Mouse (Mus musculus) kidney, postnatal 10 days (tissue): ENCODE results near the gene Agbl5.

Source experiments
- DNase-seq: peaks from one replicate; pipeline ENCODE4 v3.0.0; 2021; ENCODE audit warnings: mixed read lengths

Gene Agbl5

GRCm38 (mm10) chr5:30887858-30888336 is 597 bp upstream of the Agbl5 start:
- DNase-seq: peak; percentile 95

GRCm38 (mm10) chr5:30889088-30889754 is 727 bp downstream of the Agbl5 start:
- no peak for DNase-seq

GRCm38 (mm10) chr5:30890375-30890774 is 1.9 kb downstream of the Agbl5 start:
- peak; percentile 63 for DNase-seq

DNA sequence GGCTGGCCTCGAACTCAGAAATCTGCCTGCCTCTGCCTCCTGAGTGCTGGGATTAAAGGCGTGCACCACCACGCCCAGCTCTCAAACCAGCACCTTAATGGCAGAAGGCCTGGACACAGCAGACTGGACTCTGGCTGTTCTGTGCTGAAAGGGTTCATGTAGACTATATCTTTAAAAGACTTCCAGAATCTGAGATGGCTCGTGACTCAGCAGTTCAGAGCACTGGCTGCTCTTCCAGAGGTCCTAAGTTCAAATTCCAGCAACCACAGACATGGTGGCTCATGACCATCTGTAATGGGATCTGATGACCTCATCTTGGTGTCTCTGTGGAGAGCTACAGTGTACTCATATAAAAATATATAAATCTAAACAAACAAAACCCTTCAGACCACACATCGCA is 13.4 kb downstream of the Agbl5 start:
- peak; percentile 36 for DNase-seq

DNA sequence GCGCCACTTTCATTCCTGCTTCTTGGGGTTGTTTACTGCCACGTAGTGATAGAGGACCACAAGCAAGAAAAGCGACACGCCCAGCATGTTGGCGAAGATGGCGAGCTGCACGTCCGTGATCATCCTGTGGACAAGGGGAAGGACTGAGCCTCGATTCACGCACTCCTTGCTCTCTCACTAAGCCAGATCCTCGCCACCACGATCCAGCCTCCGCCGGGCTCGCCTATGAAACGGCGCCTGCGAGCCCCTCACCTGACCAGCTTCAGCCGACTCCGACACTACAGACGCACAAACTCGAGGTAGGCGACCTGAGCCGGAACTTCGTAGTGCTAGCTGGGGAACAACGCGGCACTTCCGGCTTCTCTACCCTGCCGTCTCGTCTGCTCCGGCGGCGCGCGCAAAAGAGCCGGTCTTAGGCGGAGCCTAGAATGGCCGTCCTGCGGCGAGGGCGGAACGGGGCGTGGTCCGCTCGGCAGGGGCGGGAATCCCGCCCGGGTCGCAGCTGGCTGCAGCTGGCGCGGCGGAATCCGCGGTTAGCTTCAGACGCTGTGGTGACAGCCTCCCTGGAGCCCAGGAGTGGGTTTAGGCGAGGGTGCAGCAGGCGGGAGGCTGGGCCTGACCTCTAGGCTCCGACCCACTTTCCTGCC is 19.0 kb downstream of the Agbl5 start, which contains the start of gene Ost4:
Gene Ost4, minus strand, starts transcription at position 376 of the 647 bp plus-strand sequence.
- DNase-seq: peak; percentile 99

DNA sequence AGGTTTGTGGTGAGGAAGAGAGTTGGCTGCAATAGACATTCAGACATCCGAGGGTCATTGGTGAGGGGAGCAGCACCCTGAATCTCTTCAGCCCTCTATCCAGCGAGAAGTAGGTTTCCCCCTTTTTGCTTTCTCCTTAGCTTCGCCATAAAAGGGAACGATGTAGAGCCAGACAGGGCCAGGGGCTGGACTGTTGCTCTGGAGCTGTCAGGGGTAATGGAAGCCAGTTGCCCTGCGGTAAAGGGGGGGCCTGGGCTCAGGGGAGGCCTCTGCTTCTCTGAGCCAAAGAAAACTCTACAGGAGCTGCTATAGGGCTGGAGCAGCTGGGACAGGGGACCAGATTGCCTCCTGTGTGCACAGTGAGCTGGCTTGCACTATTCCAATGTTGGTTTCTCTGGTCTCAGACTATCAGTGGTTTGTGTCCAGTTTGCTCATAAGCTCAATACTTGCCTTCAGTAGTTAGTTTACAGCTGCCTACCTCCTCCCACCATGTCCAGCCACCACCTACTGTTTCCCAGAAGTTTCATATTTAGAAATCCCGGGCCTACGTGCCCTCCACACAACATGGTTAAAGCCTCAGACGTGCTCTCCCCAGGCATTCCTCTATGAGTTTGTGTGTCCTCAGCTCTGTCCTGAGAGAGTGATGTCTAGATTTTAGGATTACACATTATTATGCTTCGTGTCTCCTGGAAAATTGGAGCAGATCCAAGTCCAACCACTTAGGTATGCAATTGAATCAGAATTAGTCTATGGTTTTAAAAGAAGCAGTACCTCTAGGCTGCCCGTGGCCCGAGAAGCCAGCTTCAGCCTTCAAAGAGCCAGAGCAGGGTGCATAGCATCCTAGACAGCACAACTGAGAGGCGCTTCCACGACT is 20.2 kb downstream of the Agbl5 start:
- DNase-seq: peak; percentile 81

DNA sequence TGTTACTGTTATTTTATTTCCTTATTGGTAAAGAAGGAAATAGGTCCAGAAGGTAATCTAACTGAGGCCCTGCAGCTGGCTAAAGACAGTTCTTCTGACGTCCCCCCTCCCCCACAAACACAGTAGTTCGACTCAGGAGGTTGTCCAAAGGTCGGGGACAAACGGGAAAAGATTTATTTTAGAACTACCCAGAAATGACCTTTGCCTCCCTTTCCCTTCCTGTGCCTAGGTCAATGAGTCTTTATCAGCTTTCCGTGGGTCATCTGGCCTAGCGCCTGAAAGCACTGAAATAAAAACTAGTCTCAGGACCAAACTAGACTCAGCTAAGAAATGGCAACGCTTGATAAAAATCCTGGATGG is 20.8 kb downstream of the Agbl5 start:
- peak; percentile 77 for DNase-seq

DNA sequence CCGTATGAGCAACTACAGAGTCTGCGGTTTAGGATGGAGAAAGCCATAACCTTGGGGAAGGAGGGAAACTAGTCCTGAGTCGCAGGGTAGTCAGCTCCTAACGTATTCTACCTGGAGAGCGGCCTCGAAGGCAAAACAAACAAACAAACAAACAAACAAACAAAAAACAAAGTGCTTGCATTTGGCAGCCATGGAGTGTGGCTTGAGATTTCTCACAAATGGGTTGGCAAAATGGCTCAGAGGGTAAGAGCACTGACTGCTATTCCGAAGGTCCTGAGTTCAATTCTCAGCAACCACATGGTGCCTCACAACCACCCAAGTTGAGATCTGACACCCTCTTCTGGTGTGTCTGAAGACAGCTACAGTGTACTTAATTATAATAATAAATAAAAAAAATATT is 21.4 kb downstream of the Agbl5 start:
- DNase-seq: no peak

- no peak for DNase-seq
Measured at GRCm38 (mm10) chr5:30910481-30910880, 22.0 kb downstream of the Agbl5 start.

DNA sequence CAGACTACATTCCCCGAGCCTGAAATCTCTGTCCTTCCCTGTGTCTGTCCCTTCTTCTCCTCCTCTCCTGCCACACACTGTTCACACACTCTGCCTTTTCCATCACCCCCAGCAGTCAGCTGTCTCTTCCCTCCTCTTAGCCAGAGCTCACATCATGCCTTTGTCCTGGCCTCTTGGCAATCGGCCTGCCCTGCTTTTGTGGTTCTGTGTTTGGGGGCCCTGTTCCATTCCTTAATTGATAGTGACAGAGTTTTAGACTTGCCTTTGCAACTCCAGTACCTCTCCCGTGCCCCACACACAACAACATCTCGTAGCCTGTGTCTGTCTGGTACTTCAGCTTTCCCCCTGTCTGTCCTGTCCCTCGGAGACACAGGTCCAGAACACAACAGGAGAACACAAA is 23.7 kb downstream of the Agbl5 start:
- DNase-seq: no peak

DNA sequence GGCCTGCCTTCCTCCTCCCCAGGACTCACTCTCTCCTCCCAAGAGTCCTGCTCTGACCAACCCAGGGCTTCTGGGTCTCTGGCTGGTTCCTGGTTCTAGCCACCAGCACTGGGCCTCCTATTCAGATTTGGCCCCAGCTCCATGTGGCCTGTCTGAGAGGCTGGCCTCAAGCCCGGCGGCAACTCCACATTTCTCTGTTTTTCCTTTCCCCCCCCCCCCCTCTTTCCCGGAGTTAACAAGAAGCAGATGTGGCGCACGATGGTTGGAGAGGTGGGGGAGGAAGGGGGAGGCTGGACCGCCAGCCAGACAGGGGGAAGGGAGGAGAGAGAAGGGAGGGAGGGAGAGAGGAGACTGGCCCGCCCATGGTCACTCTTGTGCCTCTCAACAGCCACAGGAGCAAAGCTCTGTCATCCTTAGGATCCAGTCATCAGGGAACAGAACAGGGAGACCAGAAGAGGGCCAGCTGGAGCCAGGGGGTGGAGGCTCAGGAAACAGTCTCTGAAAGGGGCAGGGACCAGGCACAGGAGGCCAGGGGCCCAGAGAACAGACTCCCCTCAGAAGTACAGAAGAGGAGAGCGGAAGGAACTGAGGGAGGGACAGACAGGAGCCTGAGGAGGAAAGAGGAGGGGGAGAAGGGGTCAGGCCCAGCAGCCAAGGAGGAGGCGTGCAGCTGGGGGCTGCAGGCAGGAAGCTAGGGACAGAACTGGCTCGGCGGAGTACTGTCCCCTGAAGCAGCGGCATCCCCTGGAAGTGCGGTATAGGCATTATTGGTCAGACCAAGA is 24.8 kb downstream of the Agbl5 start, which contains the start of gene Emilin1:
Gene Emilin1, plus strand, starts transcription at position 343 of the 782 bp plus-strand sequence.
- DNase-seq: peak; percentile 84

- no peak for DNase-seq
Measured at GRCm38 (mm10) chr5:30914101-30914635, 25.7 kb downstream of the Agbl5 start.

DNA sequence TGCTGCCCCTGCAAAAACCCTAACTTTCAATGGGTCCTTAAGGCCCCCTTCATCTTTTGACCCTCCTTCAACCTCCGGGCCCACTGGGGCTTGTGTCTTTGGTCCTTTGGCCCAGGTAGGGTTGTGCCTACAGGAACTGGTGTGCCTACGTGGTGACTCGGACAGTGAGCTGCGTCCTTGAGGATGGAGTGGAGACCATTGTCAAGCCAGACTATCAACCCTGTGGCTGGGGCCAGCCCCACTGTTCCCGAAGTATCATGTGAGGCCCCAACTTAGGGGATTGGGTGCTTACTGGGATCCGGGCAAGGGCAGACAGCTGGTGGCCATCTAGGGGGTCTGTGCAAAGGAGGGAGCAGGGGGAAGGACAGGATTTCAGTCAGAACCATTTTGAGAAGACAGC is 26.4 kb downstream of the Agbl5 start:
- no peak for DNase-seq

- no peak for DNase-seq
Measured at GRCm38 (mm10) chr5:30915456-30915855, 27.0 kb downstream of the Agbl5 start.

DNA sequence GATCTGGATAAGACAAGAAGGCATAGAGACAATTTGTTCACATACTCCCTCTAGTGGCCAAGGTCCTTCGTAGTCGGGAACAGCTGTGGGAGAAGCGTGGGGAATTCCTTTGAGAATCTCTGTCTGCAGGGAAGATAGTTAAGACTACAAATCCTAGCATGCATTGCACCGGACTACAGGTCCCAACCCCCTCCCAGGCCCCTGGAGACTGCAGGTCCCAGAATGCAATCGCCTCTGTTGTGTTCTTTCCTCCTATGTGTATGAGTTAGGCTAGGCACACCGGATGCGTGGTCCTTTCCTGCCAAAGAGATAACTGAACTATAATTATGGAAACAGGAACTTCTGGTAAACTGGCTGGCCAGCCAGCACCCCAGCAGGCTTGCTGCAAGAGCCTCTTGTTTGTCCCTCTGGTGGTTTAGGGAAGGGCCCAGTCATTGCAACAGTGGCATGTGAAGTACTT is 27.5 kb downstream of the Agbl5 start:
- peak; percentile 92 for DNase-seq

DNA sequence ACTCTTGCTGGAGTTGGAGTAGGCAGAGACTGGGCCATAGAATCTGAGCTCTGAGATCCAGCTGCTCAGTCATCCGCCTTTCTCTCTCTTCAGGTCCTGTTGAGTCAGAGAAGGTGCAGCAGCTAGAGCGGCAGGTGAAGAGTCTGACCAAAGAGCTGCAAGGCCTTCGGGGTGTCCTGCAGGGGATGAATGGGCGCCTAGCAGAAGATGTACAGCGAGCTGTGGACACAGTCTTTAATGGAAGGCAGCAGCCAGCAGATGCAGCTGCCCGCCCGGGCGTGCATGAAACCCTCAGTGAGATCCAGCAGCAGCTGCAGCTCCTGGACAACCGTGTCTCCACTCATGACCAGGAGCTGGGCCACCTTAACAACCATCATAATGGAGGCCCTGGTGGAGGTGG is 28.3 kb downstream of the Agbl5 start:
- DNase-seq: no peak

- DNase-seq: no peak
Measured at GRCm38 (mm10) chr5:30917348-30917747, 28.9 kb downstream of the Agbl5 start.

GRCm38 (mm10) chr5:30917891-30918670 is 29.6 kb downstream of the Agbl5 start:
- DNase-seq: peak; percentile 27

DNA sequence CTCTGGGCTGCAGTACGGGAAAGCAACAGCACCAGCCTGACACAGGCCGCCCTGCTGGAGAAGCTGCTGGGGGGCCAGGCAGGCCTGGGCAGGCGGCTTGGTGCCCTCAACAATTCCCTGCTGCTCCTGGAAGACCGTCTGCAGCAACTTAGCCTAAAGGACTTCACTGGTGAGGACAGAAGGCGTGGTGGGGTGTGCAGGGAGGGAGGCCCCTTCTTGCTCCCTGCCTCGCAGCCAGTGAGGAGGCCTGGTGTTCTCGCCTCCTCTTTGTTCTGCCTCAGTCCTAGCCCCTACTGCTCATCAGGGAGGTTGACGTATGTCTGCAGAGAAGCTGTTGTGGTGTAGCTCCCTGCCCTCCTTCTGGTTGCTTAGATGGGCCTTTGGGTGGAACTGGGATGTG is 30.2 kb downstream of the Agbl5 start:
- no peak for DNase-seq

- peak; percentile 36 for DNase-seq
Measured at GRCm38 (mm10) chr5:30919831-30920614, 31.5 kb downstream of the Agbl5 start.

DNA sequence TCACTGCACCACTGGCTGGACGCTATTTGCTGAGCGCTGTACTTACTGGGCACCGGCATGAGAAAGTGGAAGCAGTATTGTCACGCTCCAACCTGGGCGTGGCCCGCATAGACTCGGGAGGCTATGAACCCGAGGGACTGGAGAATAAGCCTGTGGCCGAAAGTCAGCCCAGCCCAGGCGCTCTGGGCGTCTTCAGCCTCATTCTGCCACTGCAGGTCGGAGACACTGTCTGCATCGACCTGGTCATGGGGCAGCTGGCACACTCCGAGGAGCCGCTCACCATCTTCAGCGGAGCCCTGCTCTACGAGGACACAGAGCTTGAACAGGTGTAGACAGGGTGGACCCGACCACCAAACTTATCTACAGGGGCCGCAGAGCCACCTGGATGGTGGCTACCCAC is 32.1 kb downstream of the Agbl5 start:
- peak; percentile 50 for DNase-seq
